Mouse (Mus musculus): ENCODE measurements around the gene Numbl. TPM values are rescaled to one million over a fixed set of nuclear protein-coding genes. Genes with fewer than 3 reads are reported as not detected.
A peak's percentile ranks its signal among the peaks of the same experiment; 100 is the strongest.

Gene Numbl
- total and polyA plus RNA-seq, 2 experiments from 2014 or later = 59.5 to 140 TPM

- peak overlapping the region; percentile 54; the same call in 1 of the 2 replicates for H3K27ac ChIP-seq
- DNase-seq (ENCODE audit: low spot score) (peak; percentile 53), ATAC-seq (peak; percentile 81)
- no peaks in the 10 kb centered on the region for H3K27me3 ChIP-seq (ENCODE audit: insufficient read depth, low read length)
- H3K9me3 ChIP-seq (ENCODE audit: low read length) = no peaks in the 10 kb centered on the region
- peak overlapping the region; percentile 17 for H3K4me3 ChIP-seq (ENCODE audit: low read length)
- H3K4me1 ChIP-seq (ENCODE audit: insufficient read depth, low read length) = no peaks in the 10 kb centered on the region
- under 1% methylated on average over 28 of the region's 28 CpGs for WGBS
- peaks cover 19% of the 10 kb centered on the region for H3K36me3 ChIP-seq (ENCODE audit: insufficient read depth, low read length)
- peak; percentile 50 for TF ChIP-seq CTCF (IDR thresholded peaks at IDR 0.05; ENCODE audit: low read depth)
- 0 out of 2 replicates have a peak overlapping the region, but pooled peaks have one; percentile 37 for H3K9ac ChIP-seq (replicated peaks; ENCODE audit: low read length)
- peak overlapping the region; percentile 45 for H3K4me2 ChIP-seq (ENCODE audit: low read depth, low read length)
Observed at GRCm38 (mm10) chr7:27284865-27285697, 26.8 kb downstream of the Numbl start.

GRCm38 (mm10) chr7:27285698-27286066 is 27.4 kb downstream of the Numbl start:
- H3K36me3 ChIP-seq (ENCODE audit: insufficient read depth, low read length) = peaks cover 16% of the 10 kb centered on the region
- H3K4me3 ChIP-seq (ENCODE audit: low read length) = no peak overlapping the region
- 0 out of 2 replicates have a peak overlapping the region, but pooled peaks have one; percentile 54 for H3K27ac ChIP-seq
- H3K9me3 ChIP-seq (ENCODE audit: low read length) = no peaks in the 10 kb centered on the region
- DNase-seq (ENCODE audit: low spot score) (peak; percentile 82), ATAC-seq (peak; percentile 84)
- 6% methylated on average over 8 of the region's 8 CpGs for WGBS
- peak overlapping the region; percentile 45 for H3K4me2 ChIP-seq (ENCODE audit: low read depth, low read length)
- no peaks in the 10 kb centered on the region for H3K27me3 ChIP-seq (ENCODE audit: insufficient read depth, low read length)
- no peak overlapping the region for H3K9ac ChIP-seq (replicated peaks; ENCODE audit: low read length)
- TF ChIP-seq CTCF (IDR thresholded peaks at IDR 0.05; ENCODE audit: low read depth) = peak; percentile 90
- no peaks in the 10 kb centered on the region for H3K4me1 ChIP-seq (ENCODE audit: insufficient read depth, low read length)

- no peak overlapping the region for H3K9ac ChIP-seq (replicated peaks; ENCODE audit: low read length)
- WGBS = 87% methylated on average over 7 of the region's 7 CpGs
- TF ChIP-seq CTCF (IDR thresholded peaks at IDR 0.05; ENCODE audit: low read depth) = no peak
- DNase-seq (ENCODE audit: low spot score) (no peak), ATAC-seq (no peak)
- H3K4me2 ChIP-seq (ENCODE audit: low read depth, low read length) = no peak overlapping the region
- H3K9me3 ChIP-seq (ENCODE audit: low read length) = no peaks in the 10 kb centered on the region
- H3K27ac ChIP-seq = no peak overlapping the region
- no peaks in the 10 kb centered on the region for H3K36me3 ChIP-seq (ENCODE audit: insufficient read depth, low read length)
- H3K4me3 ChIP-seq (ENCODE audit: low read length) = no peak overlapping the region
- no peaks in the 10 kb centered on the region for H3K4me1 ChIP-seq (ENCODE audit: insufficient read depth, low read length)
- no peaks in the 10 kb centered on the region for H3K27me3 ChIP-seq (ENCODE audit: insufficient read depth, low read length)
Observed at GRCm38 (mm10) chr7:27288732-27289131, 30.5 kb downstream of the Numbl start.

- WGBS = 66% methylated on average over 2 of the region's 2 CpGs
- no peaks in the 10 kb centered on the region for H3K9me3 ChIP-seq (ENCODE audit: low read length)
- no peaks in the 10 kb centered on the region for H3K27me3 ChIP-seq (ENCODE audit: insufficient read depth, low read length)
- TF ChIP-seq CTCF (IDR thresholded peaks at IDR 0.05; ENCODE audit: low read depth) = no peak
- no peak for ATAC-seq
- no peaks in the 10 kb centered on the region for H3K4me1 ChIP-seq (ENCODE audit: insufficient read depth, low read length)
- no peak overlapping the region for H3K4me3 ChIP-seq (ENCODE audit: low read length)
- H3K4me2 ChIP-seq (ENCODE audit: low read depth, low read length) = no peak overlapping the region
- no peaks in the 10 kb centered on the region for H3K36me3 ChIP-seq (ENCODE audit: insufficient read depth, low read length)
- H3K27ac ChIP-seq = no peak overlapping the region
- H3K9ac ChIP-seq (replicated peaks; ENCODE audit: low read length) = no peak overlapping the region
- no peak for DNase-seq (ENCODE audit: low spot score)
Observed at GRCm38 (mm10) chr7:27290555-27290954, 32.3 kb downstream of the Numbl start.

GRCm38 (mm10) chr7:27291795-27292466 is 33.7 kb downstream of the Numbl start:
- no peak overlapping the region for H3K9ac ChIP-seq (replicated peaks; ENCODE audit: low read length)
- H3K27ac ChIP-seq = no peak overlapping the region
- no peak overlapping the region for H3K4me3 ChIP-seq (ENCODE audit: low read length)
- no peak for TF ChIP-seq CTCF (IDR thresholded peaks at IDR 0.05; ENCODE audit: low read depth)
- H3K36me3 ChIP-seq (ENCODE audit: insufficient read depth, low read length) = no peaks in the 10 kb centered on the region
- DNase-seq (ENCODE audit: low spot score) (no peak), ATAC-seq (no peak)
- 68% methylated on average over 12 of the region's 12 CpGs for WGBS
- H3K27me3 ChIP-seq (ENCODE audit: insufficient read depth, low read length) = no peaks in the 10 kb centered on the region
- H3K9me3 ChIP-seq (ENCODE audit: low read length) = no peaks in the 10 kb centered on the region
- H3K4me1 ChIP-seq (ENCODE audit: insufficient read depth, low read length) = no peaks in the 10 kb centered on the region
- no peak overlapping the region for H3K4me2 ChIP-seq (ENCODE audit: low read depth, low read length)

GRCm38 (mm10) chr7:27295956-27296355 is 37.7 kb downstream of the Numbl start:
- no peak for TF ChIP-seq CTCF (IDR thresholded peaks at IDR 0.05; ENCODE audit: low read depth)
- Histone ChIP-seq H3K9me3 (ENCODE audit: low read length) (no peaks in the 10 kb centered on the region), H3K4me2 (ENCODE audit: low read depth, low read length) (no peak overlapping the region), H3K27me3 (ENCODE audit: insufficient read depth, low read length) (no peaks in the 10 kb centered on the region), H3K27ac (no peak overlapping the region), H3K9ac (replicated peaks; ENCODE audit: low read length) (no peak overlapping the region), H3K36me3 (ENCODE audit: insufficient read depth, low read length) (no peaks in the 10 kb centered on the region), H3K4me1 (ENCODE audit: insufficient read depth, low read length) (no peaks in the 10 kb centered on the region), H3K4me3 (ENCODE audit: low read length) (no peak overlapping the region)
- DNase-seq (ENCODE audit: low spot score) (no peak), ATAC-seq (no peak)
- WGBS = 72% methylated on average over 4 of the region's 4 CpGs
